Mouse (Mus musculus) hematopoietic stem cell, adult 5-6 weeks (primary cell): ENCODE results near the gene Atp6v1a. TPM values are rescaled to one million over a fixed set of nuclear protein-coding genes. Genes with fewer than 3 reads are reported as not detected.
A peak's percentile ranks its signal among the peaks of the same experiment; 100 is the strongest.

Source experiments
- ATAC-seq, 2 experiments: fragments of 125-278 bp in 1 of 2; replicated peaks in 1 of 2; 2 replicates each; pipeline ENCODE4 v1.8.0; 2016 to 2017; ENCODE audit warnings: inconsistent platforms in 2 of 2, mild to moderate bottlenecking in 2 of 2, moderate number of reproducible peaks in 2 of 2, low read depth in 1 of 2, moderate TSS enrichment in 1 of 2; ENCODE audit not compliant: low FRiP score in 2 of 2, poor library complexity in 2 of 2, severe bottlenecking in 2 of 2, insufficient read depth in 1 of 2, low TSS enrichment in 1 of 2
- total RNA-seq: library from RNA; stranded (forward); fragments of 172-1452, 232-1000 nt; gene quantifications from 2 replicates; pipeline ENCODE4 v1.2.3, GENCODE M21; 2017

Atp6v1a gene
- total RNA-seq, 1 experiment from 2014 or later = 68.7 TPM

DNA sequence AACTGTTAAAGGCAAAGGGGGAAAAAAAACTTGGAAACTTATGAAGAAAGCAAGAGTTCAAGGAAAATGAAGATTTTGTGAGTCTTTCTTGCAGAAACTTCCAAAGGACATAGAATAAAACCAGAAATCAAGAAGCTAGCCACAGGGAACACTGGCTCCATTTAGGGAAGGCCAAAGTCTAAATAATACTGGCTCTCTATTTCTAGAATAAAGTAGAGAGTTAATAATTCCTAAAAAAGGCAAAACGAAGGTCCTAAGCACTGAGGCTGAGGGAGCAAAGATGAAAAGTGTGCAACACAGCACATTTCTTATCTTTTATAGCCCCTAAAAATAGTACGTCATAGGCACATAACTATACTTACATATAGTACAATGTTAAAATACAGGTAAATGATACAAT is 34.3 kb downstream of the Atp6v1a start:
- no peak for ATAC-seq

DNA sequence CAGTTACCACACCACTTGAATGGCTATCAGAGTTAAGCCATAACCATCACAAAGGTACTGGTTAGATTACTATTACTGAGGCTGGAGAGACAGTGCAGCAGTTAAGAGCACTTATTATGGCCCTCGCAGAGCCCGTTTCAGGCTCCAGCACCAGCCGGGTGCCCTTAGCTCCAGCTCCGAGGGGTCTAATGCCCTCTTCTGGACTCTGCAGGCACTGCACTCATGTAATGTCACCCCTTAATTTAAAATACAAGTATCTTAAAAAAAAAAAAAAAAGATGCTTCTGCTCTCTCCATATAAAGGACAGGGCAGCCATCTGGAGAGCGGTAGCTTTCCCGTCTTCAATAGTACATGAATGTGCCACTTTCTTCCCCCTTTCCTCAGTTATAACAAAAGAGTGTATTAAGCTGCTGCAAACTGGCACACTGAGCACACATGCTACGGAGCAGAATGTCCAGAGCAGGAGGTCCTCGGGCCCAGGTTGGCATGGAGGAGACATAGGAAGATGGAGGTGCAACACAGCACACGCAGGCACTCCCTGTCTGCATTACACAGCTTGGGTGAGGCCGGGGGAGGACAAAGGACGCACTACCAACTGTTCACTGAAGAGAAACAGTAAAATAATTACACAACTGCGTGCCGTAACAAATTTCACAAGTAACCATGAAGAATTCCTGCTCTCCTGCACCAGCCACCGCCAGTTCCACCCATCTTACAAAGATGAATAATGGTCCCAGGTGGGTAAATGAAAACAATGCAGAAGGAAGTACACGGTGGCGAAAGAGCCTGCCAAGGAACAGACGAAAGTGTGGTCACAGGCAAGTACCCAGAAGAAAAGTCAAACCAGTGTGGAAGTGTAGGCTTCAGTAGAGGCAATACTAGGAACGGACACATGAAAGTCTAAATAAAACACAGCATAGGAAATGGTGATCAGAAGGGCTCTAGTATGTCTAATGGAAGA is 35.4 kb downstream of the Atp6v1a start:
- peak in 1 of 2 experiments; percentile 45; a peak in 2 of 4 replicates for ATAC-seq

DNA sequence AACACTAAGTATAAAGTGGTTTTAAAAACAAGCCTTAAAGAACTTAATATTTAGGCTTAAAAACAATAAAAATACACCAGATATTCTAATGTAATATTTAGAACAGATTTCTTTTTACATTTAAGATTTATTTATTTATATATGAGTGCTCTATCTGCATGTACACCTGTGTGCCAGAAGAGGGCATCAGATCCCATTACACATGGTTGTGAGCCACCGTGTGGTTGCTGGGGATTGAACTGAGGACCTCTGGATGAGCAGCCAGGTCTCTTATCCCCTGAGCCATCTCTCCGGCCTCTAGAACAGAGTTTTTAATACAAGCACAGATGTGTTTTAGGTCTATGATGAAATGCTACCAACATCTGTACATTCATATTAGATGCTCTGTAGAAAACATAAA is 36.6 kb downstream of the Atp6v1a start:
- ATAC-seq = no peak

DNA sequence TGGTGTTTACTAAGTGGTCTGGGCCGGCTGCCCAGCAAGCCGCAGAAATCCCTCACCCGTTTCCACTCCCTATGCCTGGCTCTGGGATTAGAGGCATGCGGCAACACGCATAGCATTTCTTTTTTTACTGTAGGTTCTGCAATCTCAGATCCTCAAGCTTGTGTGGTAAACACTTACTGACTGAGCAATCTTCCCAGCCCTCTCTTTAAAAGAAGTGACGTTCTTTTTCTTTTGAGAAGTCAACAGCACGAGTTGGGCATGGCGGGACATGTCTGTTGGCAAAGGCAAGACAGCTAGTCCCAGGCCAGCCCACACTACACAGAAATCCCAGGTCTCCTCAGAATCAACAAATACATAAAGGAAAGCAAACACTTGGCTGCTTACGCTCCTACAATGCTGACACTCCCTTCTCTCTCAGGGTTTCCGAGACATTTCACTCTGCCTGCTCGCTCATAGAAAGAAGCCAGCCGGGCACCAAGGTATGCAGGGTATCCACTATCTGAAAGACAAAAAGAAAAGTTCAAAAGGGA is 38.3 kb downstream of the Atp6v1a start:
- ATAC-seq = no peak

DNA sequence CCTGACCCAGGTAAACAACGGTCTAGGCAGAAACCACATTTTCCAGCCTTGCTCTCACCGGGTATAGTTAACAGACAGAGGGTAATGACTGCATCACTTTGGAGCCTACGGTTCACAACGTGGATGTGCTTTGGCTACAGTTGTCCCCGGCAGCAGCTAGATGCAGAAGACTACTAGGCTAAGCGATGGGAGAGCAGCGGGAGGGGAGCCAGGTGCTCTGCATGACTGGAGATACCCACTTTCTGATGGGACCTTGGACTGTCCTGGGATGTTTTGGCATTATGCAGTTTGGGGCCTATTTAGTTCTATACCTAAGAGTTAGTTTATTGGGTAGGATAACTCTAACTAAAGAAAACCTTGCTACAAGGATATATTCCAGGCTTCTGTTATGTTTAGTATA is 40.1 kb downstream of the Atp6v1a start:
- ATAC-seq = no peak

DNA sequence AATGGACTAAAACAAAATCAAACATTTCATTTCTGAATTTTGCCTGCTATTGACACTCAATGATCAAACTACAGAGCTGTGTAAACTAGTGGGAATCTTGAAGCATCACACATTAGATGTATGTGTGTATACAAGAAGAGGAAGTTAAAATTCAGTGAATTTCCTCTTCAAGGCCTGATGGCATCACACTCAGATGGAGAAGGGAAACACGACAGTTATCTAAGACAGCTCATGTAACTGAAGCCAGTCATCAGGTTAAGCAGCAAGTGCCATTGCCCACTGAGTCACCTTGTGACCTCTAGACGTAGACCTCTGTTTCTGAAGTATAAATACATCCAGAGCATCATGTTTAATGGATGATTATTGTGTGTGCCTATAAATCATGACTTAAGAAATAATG is 51.9 kb downstream of the Atp6v1a start:
- ATAC-seq = no peak

DNA sequence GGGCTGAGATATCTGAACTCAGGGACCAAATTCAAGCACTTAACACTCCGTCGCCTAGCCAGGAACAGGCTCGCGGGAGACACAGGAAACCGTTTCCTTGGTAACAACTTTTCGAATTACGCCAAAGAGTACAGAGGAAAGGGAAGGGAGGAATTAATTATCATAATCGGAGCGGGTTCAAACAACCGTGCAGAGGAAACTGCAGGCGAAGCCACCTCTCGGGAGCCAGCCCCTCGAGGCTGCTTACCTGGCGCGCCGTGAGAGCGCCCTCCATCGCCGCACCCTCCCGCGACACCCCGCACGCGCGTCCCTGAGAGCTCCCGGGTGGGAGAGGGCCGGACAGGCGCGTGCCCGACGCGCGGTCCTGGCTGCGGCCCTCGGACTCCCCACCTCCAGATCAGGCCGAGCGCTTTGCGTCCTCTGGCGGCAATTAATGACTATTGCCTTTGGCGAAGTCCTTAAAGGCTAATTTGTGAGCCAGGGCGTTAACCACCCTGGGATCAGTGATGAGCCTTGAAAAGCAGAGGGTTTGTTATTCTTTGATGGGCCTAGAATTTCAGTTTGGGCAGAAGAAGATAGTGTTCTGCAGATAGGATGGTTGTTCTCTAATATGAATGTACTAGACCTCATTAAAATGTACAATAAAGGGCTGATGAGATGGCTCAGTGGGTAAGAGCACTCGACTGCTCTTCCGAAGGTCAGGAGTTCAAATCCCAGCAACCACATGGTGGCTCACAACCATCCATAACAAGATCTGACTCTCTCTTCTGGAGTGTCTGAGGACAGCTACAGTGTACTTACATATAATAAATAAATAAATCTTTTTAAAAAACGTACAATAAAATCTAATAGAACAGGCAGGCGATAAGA is 76.2 kb downstream of the Atp6v1a start, which contains the start of gene Gramd1c:
Gene Gramd1c, minus strand, starts transcription at position 321 of the 870 bp plus-strand sequence.
- peak; percentile 63 to 75 for ATAC-seq

DNA sequence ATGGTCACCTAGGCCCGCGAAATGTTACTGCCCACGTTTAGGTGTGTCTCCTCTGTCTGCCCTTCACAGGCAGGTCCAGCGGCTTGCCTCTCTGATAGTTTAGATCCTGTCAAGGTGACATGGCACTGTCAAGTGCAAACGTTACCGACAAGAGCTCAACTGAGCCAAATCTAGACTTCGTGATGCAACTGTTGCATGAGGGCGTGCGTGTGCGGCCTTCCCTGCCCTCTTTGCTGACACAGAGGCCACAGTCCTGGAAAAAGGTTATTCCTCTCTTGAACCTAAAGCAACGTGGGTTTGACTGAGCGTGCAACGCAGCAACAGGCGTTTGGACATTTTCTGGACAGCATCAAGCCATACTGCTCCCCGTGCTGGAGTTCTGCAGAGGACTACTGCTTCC is 78.2 kb downstream of the Atp6v1a start:
- no peak for ATAC-seq

DNA sequence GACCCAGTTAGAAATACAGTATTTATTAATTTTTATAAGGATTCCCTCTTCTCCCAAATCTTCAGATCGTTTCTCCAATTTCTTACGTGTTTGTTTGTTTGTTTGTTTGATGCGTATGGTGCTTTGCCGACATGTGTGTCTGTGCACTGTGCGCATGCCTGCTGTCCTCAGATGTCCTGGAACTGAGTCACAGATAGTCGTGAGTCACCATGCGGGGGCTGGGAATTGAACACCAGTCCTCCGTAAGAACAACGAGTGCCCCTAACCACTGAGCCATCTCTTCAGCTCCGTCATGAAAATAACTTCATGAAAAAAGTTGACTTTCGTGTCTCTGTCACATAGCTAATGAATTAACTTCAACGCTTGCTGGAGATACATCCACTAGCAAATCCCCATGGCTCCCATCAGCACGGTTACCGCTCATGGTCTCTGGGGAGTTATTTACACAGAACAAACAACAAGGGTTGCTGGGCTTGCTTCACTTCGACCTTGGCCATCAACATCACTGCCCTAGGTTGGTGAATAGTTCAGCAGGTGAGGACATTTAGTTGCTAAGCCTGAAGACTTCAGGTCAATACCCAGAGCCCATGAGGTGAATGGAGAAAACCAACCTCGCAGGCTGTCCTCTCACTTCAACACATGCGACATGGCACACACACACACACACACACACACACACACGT is 78.8 kb downstream of the Atp6v1a start:
- ATAC-seq = no peak

DNA sequence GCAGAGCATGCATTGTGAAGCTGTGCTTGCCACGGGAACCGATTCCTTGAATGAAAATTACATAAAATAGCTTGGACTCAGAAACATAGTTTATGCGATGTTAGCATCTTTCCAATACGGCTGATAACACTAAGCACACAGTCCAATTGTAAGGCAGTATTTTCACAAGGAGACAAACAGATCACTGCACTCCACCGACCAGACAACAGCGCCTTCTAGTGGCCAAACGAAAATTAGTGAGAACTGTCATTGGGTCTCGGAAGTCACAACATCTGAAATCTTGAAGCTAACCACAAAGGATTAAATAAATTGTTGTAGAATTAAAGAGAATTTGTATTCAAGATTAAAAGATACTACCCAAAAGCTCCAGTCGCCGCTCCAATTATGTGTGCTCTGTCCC is 80.8 kb downstream of the Atp6v1a start:
- ATAC-seq = peak; percentile 57 to 61

DNA sequence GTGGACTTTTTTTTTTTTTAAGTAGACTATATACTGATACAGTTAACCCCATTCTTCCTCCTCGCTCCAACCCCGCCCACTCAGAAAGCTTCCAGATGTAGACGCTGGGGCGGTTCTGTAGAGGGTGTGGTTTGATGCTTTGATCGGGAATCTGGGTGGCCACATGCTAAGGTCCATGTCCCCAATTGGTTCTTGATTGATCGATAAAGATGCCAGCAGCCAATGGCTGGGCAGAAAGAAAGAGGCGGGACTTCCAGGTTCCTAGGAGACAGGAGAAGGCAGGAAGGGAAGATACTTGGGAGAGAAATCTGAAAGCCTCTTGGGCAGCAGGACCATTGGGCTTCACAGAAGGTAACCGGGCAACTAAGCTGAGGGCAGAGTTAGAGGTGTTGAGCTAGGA is 83.7 kb downstream of the Atp6v1a start:
- no peak for ATAC-seq

DNA sequence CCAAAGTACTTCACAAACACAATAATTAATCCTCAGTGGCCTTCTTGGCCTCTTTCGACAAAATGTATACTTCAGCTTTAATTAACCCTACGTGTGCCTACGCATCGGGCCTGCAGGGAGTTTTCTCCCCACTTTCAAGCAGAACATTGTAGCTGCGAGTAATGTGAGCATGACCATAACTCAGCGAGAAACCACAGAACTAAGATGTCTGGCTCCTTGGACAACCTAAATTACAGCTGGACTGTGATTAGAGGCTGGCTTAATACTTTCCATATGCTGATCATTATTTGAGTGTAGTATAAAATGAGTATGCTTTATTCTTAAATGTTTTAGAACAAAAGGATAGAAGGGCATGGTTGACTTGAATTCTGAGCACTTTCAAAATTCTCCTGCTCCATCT is 86.2 kb downstream of the Atp6v1a start:
- no peak for ATAC-seq

DNA sequence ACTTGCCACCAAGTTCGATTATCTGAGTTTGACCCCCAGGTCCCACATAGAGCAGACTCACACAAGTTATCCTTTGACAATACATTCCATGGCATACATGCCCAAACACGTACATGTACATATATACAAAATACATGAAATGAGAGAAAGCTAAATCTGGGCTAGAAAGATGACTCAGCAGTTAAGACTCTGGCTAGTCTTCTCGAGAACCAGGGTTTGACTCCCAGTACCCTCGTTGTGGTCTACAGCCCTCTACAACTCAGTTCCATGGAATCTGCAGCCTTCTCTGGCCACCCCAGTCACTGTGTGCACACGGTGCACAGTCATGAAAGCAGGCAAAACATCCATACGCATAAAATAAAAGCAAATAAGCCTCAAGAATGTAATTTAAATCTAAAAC is 87.1 kb downstream of the Atp6v1a start:
- no peak for ATAC-seq

DNA sequence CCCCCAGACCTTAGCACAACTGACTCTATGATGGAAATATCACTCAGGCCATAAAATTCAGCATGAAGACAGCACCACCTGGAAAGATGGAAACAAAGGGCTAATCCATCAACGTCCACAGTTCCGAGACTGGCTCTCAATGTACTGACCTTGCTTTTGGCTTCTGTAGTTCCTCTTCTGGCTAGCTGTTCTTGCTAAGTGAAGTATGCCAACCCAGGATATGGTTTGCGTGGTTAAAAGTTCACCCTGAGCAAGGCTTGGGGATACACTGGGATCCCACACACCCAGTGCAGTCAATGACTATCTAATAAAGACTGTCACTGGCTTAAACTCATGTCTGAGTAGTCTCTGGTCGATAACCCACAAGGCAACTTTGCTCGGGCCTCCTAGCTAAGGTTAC is 89.4 kb downstream of the Atp6v1a start:
- ATAC-seq = peak; percentile 71 to 76

DNA sequence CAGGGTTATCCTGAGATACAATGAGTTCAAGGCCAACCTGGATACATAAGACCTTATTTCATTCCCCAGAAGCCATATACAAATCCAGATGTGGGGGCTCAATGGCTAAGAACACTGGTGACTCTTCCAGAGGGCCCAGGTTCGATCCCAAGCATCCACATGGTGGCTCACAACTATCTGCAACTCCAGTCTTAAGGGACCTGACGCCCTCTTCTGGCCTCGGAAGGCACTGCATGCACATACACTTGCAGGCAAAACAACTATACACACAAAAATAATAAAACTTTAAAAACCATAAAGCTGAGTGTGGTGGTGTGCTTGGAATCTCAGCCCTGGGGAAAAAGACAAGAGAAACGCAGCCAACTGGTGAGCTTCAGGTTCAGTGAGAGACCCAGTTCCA is 100.4 kb downstream of the Atp6v1a start:
- no peak for ATAC-seq
